Mouse (Mus musculus) splenic B cell, adult 2 months (primary cell): Measurements from ENCODE around the gene Mccc1.
A peak's percentile ranks its signal among the peaks of the same experiment; 100 is the strongest.

Experiments
- DNase-seq: peaks from one replicate; pipeline ENCODE4 v3.0.0-alpha.2; 2011; ENCODE audit warnings: low read depth, low spot score
- H3K27me3 ChIP-seq: 2 replicates; pipeline ENCODE4 v1.6.1; 2012; ENCODE audit warnings: mild to moderate bottlenecking, low read length, moderate library complexity, mixed read lengths; ENCODE audit not compliant: control insufficient read depth, poor library complexity, insufficient read depth, severe bottlenecking
- H3K36me3 ChIP-seq: 2 replicates; pipeline ENCODE4 v1.6.1; 2012; ENCODE audit warnings: mild to moderate bottlenecking, low read length, moderate library complexity, mixed read lengths; ENCODE audit not compliant: control insufficient read depth, poor library complexity, insufficient read depth, severe bottlenecking

Gene Mccc1

GRCm38 (mm10) chr3:35948197-35948596 is 52.3 kb downstream of the Mccc1 start:
- Histone ChIP-seq H3K27me3 (no peaks in the 10 kb centered on the region), H3K36me3 (no peaks in the 10 kb centered on the region)
- no peak for DNase-seq

DNA sequence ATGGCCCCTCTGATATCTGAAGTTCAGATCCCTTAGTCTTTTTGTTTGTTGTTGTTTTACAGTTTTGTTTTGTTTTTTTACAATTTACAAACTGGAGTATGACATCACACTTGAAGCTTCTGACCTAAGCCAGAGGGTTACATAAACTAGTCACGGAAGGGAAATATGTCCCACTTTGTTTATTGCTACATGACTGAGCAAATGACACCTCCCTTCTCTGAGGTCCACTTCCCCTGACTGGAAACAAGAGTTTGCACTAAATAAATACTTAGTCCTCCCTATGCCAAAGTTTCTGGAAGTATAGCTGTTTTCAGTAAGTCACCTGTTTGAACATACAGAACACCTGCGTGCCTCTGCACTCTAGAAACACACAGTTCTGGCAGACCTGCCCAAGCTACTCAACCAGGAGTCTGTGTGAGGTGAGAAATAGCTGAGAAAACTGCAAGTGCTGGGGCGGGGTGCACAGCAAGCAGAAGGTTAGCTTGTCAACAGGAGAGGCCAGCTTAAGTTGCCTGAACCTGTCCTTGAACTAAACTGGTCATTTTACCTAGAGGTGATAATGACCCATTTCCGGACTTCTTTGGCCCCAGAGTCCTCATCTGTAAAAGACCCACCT is 59.9 kb downstream of the Mccc1 start:
- no peaks in the 10 kb centered on the region; the same call in 1 of the 2 replicates for H3K36me3 ChIP-seq
- H3K27me3 ChIP-seq: no peaks in the 10 kb centered on the region
- DNase-seq: no peak

DNA sequence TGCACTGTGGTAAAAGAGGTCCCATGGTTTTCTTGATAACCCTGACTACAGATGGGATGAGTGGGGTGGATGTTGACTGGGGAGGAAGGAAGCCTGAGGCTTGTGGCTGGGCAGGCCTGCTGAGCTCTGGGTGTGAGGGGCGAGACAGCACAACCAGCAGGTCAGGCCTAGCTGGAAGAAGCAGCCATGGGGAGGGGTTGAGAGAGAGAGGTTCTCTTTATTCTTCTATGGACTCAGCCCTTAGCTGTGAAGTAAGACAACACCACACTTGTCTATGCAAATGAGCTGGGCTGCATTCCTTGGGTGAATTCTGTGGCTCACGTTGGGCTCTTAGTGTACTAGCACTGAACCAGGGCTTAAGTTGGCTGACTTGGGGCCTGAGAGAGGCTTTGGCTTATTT is 60.4 kb downstream of the Mccc1 start:
- no peaks in the 10 kb centered on the region; the same call in 1 of the 2 replicates for H3K36me3 ChIP-seq
- H3K27me3 ChIP-seq: no peaks in the 10 kb centered on the region
- no peak for DNase-seq

- no peaks in the 10 kb centered on the region; the same call in 1 of the 2 replicates for H3K36me3 ChIP-seq
- no peaks in the 10 kb centered on the region for H3K27me3 ChIP-seq
- DNase-seq: no peak
Measured at GRCm38 (mm10) chr3:35937345-35937744, 63.1 kb downstream of the Mccc1 start, which contains the start of gene Dcun1d1. TSS of gene Dcun1d1 (minus strand) at chr3:35937445.

DNA sequence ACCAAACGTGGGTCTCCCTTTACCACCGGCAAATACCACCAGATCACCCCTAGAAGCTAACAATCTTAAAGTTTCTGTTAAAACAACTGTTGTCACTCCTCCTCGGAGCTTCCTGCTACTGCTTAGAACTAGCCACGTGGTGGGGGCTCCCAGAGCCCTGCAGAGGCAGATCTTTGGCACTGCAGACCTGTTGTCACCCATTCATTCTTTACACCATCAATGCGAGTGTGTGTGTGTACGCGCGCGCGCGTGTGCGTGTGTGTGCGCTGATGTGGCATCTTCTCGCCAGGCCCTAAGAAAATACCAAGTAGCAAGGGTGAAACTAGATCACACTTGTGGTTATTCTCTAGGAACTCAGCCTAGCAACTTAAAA is 67.1 kb downstream of the Mccc1 start:
- Histone ChIP-seq H3K27me3 (no peaks in the 10 kb centered on the region), H3K36me3 (no peaks in the 10 kb centered on the region; the same call in 1 of the 2 replicates)
- DNase-seq: peak; percentile 61

DNA sequence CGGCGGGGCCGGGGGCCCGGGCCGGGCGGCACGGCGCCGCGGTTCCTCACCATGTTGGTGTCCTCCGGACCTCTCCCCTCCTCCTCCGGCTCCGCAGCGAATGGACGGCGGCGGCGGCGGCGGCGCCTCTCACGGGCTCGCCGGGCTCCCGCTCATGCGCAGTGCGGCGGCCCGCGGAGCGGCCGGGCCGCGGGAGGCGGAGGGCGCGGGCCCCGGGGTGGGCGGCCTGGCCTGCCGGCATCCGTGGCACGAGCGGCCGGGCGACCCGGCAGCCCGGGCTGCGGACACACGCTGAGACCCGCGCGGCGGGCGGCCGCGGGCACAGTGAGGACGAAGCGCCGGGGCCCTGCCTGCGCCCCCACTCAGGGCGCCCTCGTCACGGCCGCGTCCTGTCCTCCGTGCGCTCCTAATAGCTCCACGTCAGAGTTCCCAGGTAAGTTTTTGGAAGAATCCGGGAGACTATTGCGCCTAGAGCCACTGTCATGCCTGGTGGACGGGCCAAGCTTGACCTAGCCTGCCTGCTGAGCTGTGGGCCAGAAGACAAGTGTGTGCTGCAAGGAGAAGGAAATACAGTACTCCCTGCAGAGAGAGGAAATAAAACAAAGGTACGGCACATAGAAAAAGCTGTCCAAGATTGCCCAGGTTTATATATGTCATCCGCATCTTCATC is 67.6 kb downstream of the Mccc1 start:
- DNase-seq: peak; percentile 82
- Histone ChIP-seq H3K36me3 (no peaks in the 10 kb centered on the region; the same call in 1 of the 2 replicates), H3K27me3 (no peaks in the 10 kb centered on the region)

- H3K27me3 ChIP-seq: no peaks in the 10 kb centered on the region
- no peaks in the 10 kb centered on the region for H3K36me3 ChIP-seq
- DNase-seq: peak; percentile 63
Measured at GRCm38 (mm10) chr3:35931896-35932727, 68.4 kb downstream of the Mccc1 start.

- no peaks in the 10 kb centered on the region for H3K27me3 ChIP-seq
- no peaks in the 10 kb centered on the region for H3K36me3 ChIP-seq
- DNase-seq: peak; percentile 25
Measured at GRCm38 (mm10) chr3:35931359-35931758, 69.1 kb downstream of the Mccc1 start.

- peak; percentile 36 for DNase-seq
- H3K36me3 ChIP-seq: no peaks in the 10 kb centered on the region
Measured at GRCm38 (mm10) chr3:35929831-35930230, 70.6 kb downstream of the Mccc1 start.

GRCm38 (mm10) chr3:35929406-35929805 is 71.1 kb downstream of the Mccc1 start:
- no peak for DNase-seq
- no peaks in the 10 kb centered on the region for H3K36me3 ChIP-seq
- no peaks in the 10 kb centered on the region for H3K27me3 ChIP-seq

More at GRCm38 (mm10) chr3:35929831-35930230, 70.6 kb downstream of the Mccc1 start:
- no peaks in the 10 kb centered on the region for H3K27me3 ChIP-seq

DNA sequence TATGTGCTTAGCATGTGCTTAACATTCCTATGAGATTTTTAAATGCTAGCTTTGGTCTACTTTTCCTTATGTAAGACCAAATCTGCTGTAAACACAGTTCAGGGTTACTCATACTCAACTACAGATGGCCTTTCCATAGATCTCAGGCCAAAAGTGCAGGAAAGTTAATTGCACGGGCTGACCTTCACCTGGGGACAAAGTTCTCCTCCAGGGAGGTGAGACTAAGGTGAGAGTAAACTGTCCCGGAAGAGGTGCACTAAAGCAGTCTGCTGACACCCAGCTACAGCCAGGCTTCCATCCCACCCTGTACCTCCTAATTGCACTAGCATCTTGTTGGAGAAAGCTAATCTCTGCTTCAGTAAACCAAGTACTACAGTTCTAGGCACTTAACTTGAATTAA is 74.6 kb downstream of the Mccc1 start:
- no peaks in the 10 kb centered on the region for H3K36me3 ChIP-seq
- no peaks in the 10 kb centered on the region for H3K27me3 ChIP-seq

GRCm38 (mm10) chr3:35924007-35924406 is 76.5 kb downstream of the Mccc1 start:
- H3K27me3 ChIP-seq: no peaks in the 10 kb centered on the region
- peaks cover 2% of the 10 kb centered on the region; the same call in 1 of the 2 replicates for H3K36me3 ChIP-seq
- no peak for DNase-seq

More for the DNA sequence above, 74.6 kb downstream of the Mccc1 start:
- no peak for DNase-seq

DNA sequence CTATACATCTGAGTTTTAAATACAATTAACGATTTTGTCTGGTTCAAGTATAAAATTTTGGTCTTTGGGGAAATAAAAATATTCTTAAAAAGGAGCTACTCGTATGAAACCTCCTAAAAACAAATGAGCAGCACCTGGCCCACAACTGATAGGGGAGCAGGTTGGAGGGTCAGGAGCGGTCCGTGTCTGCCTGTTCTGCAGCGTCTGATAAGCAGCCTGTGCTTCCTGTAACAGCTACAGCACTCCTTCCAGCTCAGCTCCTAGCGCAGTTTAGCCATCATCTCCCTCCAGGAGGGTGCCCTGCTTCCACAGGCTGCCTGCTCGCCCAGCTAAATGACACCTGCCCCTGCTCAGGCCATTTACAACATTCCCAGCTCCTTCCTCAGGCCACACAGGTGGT is 77.0 kb downstream of the Mccc1 start:
- no peak for DNase-seq
- no peaks in the 10 kb centered on the region for H3K27me3 ChIP-seq
- peaks cover 4% of the 10 kb centered on the region; the same call in 1 of the 2 replicates for H3K36me3 ChIP-seq

- no peaks in the 10 kb centered on the region for H3K27me3 ChIP-seq
- H3K36me3 ChIP-seq: peaks cover 4% of the 10 kb centered on the region; the same call in 1 of the 2 replicates
- peak; percentile 33 for DNase-seq
Measured at GRCm38 (mm10) chr3:35922522-35922921, 78.0 kb downstream of the Mccc1 start.

GRCm38 (mm10) chr3:35918229-35918628 is 82.2 kb downstream of the Mccc1 start:
- H3K36me3 ChIP-seq: peaks cover 6% of the 10 kb centered on the region; the same call in 1 of the 2 replicates
- no peak for DNase-seq
- no peaks in the 10 kb centered on the region for H3K27me3 ChIP-seq
